Mouse (Mus musculus) cerebellum, postnatal 14 days (tissue): ENCODE measurements at regions not wholly inside any gene's neighbourhood (a gene's known extent, or its start where the extent isn't known, plus 50 kb on each side); places are given as distances from the start of the nearest gene placed in this dataset.

Source experiments
- DNase-seq, 2 experiments: peaks; one replicate each; pipeline ENCODE4 v3.0.0; 2021; ENCODE audit warnings: mixed read lengths in 2 of 2

GRCm38 (mm10) chr13:97555312-97555711 lies 205.1 kb downstream of the Gm10260 start:
- no peak for DNase-seq

DNA sequence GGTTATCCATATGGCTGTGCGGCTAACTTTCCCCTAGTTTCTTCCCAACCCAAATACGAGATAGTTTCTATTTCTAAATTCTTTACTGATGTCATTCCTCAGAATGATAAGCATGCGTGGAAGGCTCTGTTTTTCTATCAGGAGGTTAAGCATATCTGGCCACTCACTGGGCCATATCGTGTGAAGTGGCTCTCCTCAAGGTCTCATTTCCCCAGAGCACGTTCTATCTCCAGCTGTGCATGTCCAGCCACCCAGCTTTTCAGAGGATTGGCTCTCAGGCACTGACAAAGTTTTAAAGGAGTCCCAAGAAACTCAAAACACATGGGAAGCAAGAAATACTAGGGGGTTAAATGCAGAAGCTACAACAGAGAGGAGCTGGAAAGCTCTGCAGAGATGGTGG lies 205.8 kb downstream of the Gm10260 start:
- no peak for DNase-seq

- DNase-seq = no peak
Measured at GRCm38 (mm10) chr13:97552236-97552635, 208.2 kb downstream of the Gm10260 start.

- DNase-seq = no peak
Measured at GRCm38 (mm10) chr13:97550880-97551279, 209.6 kb downstream of the Gm10260 start.

DNA sequence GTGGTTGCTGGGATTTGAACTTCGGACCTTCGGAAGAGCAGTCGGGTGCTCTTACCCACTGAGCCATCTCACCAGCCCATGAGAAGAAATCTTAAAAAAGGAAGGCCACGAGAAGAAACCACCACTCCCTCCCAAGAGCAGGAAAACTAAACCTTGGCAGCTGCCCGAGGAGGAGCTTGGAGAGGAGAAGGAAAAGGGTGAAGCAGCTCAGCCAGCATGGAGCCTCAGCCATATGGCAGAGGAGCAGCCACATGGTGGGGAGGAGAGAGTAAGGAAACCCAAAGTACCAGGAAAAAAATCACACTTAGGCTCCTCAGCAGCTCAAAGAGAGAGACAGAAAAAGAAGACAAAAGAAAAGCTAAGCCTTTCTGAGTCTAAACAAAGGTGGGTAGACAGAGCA lies 210.3 kb downstream of the Gm10260 start:
- DNase-seq = peak in 1 of 2 experiments; percentile 46

GRCm38 (mm10) chr13:97549384-97549783 lies 211.0 kb downstream of the Gm10260 start:
- peak in 1 of 2 experiments; percentile 28 for DNase-seq

DNA sequence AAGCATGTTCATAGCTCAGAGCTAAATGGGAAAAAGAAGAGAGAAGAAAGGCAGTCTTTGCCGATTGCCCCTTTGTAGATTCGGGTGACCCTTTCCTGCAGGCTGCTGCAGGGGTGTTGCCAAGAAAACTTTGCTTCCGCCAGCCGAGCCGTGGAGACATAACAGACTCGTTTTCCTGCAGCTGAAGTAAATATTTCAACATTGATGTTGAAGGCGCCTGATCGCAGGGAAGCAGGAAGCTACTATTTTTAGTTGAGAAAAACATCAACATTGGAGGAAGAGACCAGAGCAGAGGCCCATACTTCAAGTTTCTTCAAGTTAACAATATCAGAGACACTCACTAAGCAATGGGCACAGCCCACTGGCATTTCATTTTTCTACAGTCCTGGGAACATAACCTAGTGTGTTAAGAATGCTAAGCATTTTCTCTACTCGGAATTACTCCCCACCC lies 211.9 kb downstream of the Gm10260 start:
- DNase-seq = no peak

DNA sequence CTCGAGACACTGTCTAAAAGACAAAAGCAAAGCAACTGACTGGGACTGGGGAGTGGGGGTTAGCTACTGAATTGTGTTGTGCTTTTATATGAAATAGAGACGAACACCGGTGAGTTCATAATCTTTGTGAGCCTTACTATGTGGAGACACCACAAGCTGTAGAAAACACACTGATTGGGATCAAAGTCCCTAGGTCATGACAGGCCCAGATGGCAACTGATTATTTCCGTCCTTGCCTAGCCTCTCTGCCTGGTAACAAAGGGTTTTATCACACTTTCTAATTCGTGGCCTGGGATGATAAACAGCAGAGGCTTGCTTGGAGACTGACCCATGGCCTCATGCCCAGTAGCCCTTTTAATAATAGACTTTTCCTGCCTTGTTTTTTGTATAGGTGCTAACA lies 213.5 kb downstream of the Gm10260 start:
- no peak for DNase-seq

- DNase-seq = peak; percentile 51 to 76
Measured at GRCm38 (mm10) chr13:97545971-97546454, 214.4 kb downstream of the Gm10260 start.

DNA sequence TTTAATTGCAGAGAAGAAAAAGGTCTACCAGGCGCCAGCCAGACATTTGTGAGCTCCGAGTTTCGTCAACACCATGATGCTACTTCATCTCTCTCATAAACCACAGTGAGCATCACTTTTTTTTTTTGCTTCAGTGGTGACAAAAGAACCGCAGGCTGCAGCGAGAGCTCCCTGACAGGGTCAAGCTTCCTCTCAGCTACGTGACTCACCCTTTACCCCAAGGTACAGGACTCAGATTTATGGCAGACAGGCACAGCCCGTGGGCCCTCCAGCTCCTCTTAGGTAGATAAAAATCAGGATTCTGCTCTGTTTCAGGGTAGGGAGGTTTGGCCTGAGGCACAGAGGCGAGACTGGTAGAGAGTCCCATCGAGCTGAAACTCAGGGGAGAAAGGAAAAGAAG lies 220.7 kb downstream of the Gm10260 start:
- no peak for DNase-seq

- no peak for DNase-seq
Measured at GRCm38 (mm10) chr13:97538441-97538840, 222.0 kb downstream of the Gm10260 start.

- DNase-seq = no peak
Measured at GRCm38 (mm10) chr13:97537686-97538085, 222.7 kb downstream of the Gm10260 start.

GRCm38 (mm10) chr13:97537206-97537605 lies 223.2 kb downstream of the Gm10260 start:
- no peak for DNase-seq

- no peak for DNase-seq
Measured at GRCm38 (mm10) chr13:97533896-97534666, 226.4 kb downstream of the Gm10260 start.

DNA sequence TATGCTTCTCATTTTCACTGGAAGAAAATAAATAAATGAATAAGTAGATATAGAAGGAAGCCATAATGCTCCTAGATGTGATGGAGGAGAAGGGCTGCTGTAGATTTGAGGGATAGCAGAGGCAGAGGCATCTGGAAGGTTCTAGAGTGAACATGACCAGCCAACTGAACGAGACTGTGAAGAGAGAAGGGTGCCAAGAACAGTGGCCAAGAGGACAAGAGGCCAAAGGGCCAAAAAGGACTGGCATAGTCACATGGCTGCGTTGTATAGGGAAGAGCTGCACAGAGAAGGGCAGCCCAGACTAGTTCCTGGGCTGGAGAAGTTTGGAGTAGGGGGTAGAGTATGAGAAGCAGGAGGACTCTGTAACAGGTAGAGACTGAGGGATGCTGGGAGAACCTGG lies 229.3 kb downstream of the Gm10260 start:
- no peak for DNase-seq

DNA sequence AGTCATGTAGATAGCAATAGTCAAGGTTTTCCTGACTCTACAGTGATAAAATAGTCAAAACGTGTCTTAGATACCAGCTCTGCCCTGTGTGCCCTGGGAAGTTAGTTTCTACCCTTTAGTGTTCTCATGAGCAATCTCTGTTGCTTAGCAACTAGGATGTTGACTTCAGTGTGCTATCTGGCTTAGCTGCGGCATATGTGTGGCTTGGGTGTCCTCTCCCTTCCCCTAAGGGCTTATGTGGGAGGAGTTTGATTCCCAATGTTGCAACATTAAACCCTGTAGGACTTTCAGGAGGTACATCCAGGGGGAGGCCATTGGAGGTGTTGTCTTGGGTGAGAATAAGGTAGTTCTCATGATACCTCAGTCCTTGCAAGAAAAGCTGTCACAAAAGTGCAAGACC lies 229.9 kb downstream of the Gm10260 start:
- DNase-seq = no peak

- peak in 1 of 2 experiments; percentile 28 for DNase-seq
Measured at GRCm38 (mm10) chr13:97527958-97528357, 232.5 kb downstream of the Gm10260 start.

GRCm38 (mm10) chr13:97524847-97525434 lies 235.5 kb downstream of the Gm10260 start:
- DNase-seq = no peak

- DNase-seq = peak in 1 of 2 experiments; percentile 40
Measured at GRCm38 (mm10) chr13:97523523-97524412, 236.7 kb downstream of the Gm10260 start.

- DNase-seq = no peak
Measured at GRCm38 (mm10) chr13:97520988-97521547, 239.4 kb downstream of the Gm10260 start.

DNA sequence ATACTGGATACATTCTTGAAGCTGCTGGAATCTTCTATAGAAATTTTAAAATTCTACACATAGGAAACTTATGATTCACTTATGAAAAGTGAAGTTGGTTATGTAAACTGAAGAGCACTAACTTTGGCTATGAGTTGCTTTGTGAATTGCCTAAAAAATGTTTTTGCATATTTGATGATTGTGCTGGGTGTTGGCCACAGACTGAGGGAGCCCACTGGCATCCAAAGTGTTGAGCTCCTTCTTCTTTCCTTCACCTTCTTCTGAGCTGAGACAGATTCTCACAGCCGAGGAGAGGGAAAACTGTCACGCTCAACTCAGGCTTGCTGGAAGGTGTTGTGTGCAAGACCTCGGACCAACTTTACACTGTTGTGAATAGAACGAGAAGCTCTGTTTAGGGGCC lies 243.7 kb downstream of the Gm10260 start:
- DNase-seq = no peak

DNA sequence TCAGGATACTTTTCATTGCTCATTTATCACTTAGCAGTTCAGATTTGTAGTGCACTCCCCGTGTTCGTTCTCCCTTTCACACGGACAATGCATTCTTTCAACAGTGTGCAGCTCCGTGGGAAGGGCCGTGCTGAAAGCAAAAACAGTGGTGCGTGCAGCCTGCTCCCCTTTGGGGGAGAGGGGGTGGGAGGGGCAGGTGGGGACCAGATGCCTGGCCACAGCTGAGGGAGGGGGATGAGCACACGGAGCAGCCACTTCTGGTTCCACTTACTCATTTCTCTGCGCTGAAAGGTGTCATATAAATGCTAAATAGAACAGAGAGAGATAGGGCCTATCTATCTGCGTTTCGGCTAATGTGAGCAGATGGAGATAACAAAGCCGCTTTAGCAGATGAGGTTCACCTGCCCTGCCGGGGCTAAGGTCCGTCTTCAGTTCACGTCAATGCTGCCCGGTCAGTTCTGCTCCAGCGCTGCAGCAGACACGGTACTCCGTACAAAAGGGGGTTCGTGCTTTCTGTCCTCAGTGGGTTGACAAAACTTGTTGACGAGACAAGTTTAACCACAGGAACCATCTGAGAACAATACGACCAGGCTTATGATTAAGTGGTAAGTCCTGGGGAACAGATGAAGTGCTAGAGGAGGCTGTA lies 245.9 kb downstream of the Gm10260 start:
- no peak for DNase-seq
